21 mouse cellular contexts compared by ENCODE assay signal in genomic region chr4:46442501-46442900, GRCm38 (mm10). TPM values are rescaled to one million over a fixed set of nuclear protein-coding genes. Genes with fewer than 3 reads are reported as not detected.
A peak's percentile ranks its signal among the peaks of the same experiment; 100 is the strongest.
DNase-seq lines count a peak whose midpoint lies in the region; ATAC-seq lines count a peak whose summit lies in the region.
"Had no signal": no experiment of that assay in that cellular context is flagged by ENCODE, and none has a peak within 500 bp of the region (broad histone marks: within the 10 kb centered on the region; RNA-seq: fewer than 3 reads in every experiment).

No protein-coding gene starts in this region.

- H3K27me3 ChIP-seq in hindbrain, embryonic 10.5 days (ENCODE audit: insufficient read depth, poor library complexity, severe bottlenecking) = no peaks in the 10 kb centered on the region
- H3K27me3 ChIP-seq: embryonic facial prominence, embryonic 15.5 days; forebrain, embryonic 12.5 days; heart, embryonic 13.5 days; Patski had no signal

- no peak overlapping the region for H3K27ac ChIP-seq in hindbrain, embryonic 10.5 days
- H3K27ac ChIP-seq: embryonic facial prominence, embryonic 15.5 days; forebrain, embryonic 12.5 days; heart, embryonic 13.5 days; limb, embryonic 10.5 days had no signal

- no peak overlapping the region for H3K4me3 ChIP-seq in hindbrain, embryonic 10.5 days
- H3K4me3 ChIP-seq: embryonic facial prominence, embryonic 15.5 days; forebrain, embryonic 12.5 days; heart, embryonic 13.5 days; limb, embryonic 10.5 days had no signal

- peak; percentile 30; the same call in 1 of the 2 replicates for ATAC-seq in erythroid progenitor cell, adult 5-6 weeks (replicated peaks; ENCODE audit: low FRiP score, poor library complexity, severe bottlenecking)
- ATAC-seq in monocyte, adult 5-6 weeks (replicated peaks; ENCODE audit: insufficient number of reproducible peaks, low FRiP score, low TSS enrichment, poor library complexity, severe bottlenecking) = peak; percentile 92
- ATAC-seq: Patski had no signal

- H3K4me1 ChIP-seq in hindbrain, embryonic 10.5 days (replicated peaks) = peaks cover 6% of the 10 kb centered on the region
- H3K4me1 ChIP-seq: embryonic facial prominence, embryonic 15.5 days; forebrain, embryonic 12.5 days; heart, embryonic 13.5 days; limb, embryonic 10.5 days had no signal

- H3K36me3 ChIP-seq in hindbrain, embryonic 10.5 days = no peaks in the 10 kb centered on the region
- H3K36me3 ChIP-seq: embryonic facial prominence, embryonic 15.5 days; forebrain, embryonic 12.5 days; heart, embryonic 13.5 days; limb, embryonic 10.5 days had no signal

- intact Hi-C loops in left cerebral cortex, postnatal 4 days (cut with DNase I) = no loop called here

- 83% methylated on average over 4 of the region's 4 CpGs for WGBS in hindbrain, embryonic 10.5 days

- peak; percentile 75 for DNase-seq in 416B (ENCODE audit: low read depth)
- DNase-seq in CD4-positive, CD25-positive, alpha-beta regulatory T cell, adult 2 months (ENCODE audit: low read depth, low spot score) = peak; percentile 56
- DNase-seq in hindbrain, embryonic 10.5 days (ENCODE audit: low spot score) = no peak
- no peak for DNase-seq in gastrocnemius, postnatal 10 days
- no peak for DNase-seq in left cerebral cortex, postnatal 4 days
- DNase-seq in cerebellum, adult 18-20 months = no peak
- DNase-seq: cerebellum, adult 9-11 months; embryo, embryonic 11 days; gastrocnemius, postnatal 36 days; heart, postnatal 36 days; lung, postnatal 14 days; retina, postnatal 1 day had no signal

- H3K9me3 ChIP-seq in hindbrain, embryonic 10.5 days = no peaks in the 10 kb centered on the region
- H3K9me3 ChIP-seq: embryonic facial prominence, embryonic 15.5 days; forebrain, embryonic 12.5 days; heart, embryonic 13.5 days; limb, embryonic 10.5 days had no signal

RNA-seq across cellular contexts. Expression of gene Anp32b, which starts 8.2 kb away (rescaled TPM):
- 1,527 and 1,581 TPM in 2 replicates for total RNA-seq in erythroid progenitor cell, adult 5-6 weeks (2015; ENCODE audit: low replicate concordance)
- total RNA-seq in erythroid progenitor cell, adult 5-6 weeks (2017; ENCODE audit: low replicate concordance) = 312 and 462 TPM in 2 replicates
- 36.8 to 64.0 TPM (median 47.0 TPM) in 3 replicates for total RNA-seq in monocyte, adult 5-6 weeks (2017)
- polyA plus RNA-seq in hindbrain, embryonic 10.5 days (2016; fragmentation: Nextera tagmentation; extraction: Ambion mirVana) = 250 and 377 TPM in 2 replicates
- total RNA-seq in gastrocnemius, postnatal 10 days (2021) = 100 to 1,000 TPM in 1 of 2 experiments, 10 to 100 TPM in 1; 98.5 to 102 TPM
- 10 to 100 TPM; 61.5 to 62.2 TPM for total RNA-seq in left cerebral cortex, postnatal 4 days (2021)

RNA-seq across cellular contexts. Expression of gene Hemgn, which starts 29.2 kb away (rescaled TPM):
- 1,402 and 1,484 TPM in 2 replicates for total RNA-seq in erythroid progenitor cell, adult 5-6 weeks (2015; ENCODE audit: low replicate concordance)
- 1,540 and 1,607 TPM in 2 replicates for total RNA-seq in erythroid progenitor cell, adult 5-6 weeks (2017; ENCODE audit: low replicate concordance)
- 0.95 to 1.4 TPM (median 0.96 TPM) in 3 replicates for total RNA-seq in monocyte, adult 5-6 weeks (2017)
- polyA plus RNA-seq in hindbrain, embryonic 10.5 days (2016; fragmentation: Nextera tagmentation; extraction: Ambion mirVana) = 13.2 and 14.3 TPM in 2 replicates
- 1 to 10 TPM in 1 of 2 experiments, not detected in 1; 1.7 TPM for total RNA-seq in gastrocnemius, postnatal 10 days (2021)
- total RNA-seq in left cerebral cortex, postnatal 4 days (2021) = not detected
- total RNA-seq: gastrocnemius, postnatal 36 days; left cerebral cortex, adult 18-20 months had no signal
- polyA plus RNA-seq: Patski; small intestine, adult 2 months had no signal

RNA-seq across cellular contexts. Expression of gene Nans, which starts 46.5 kb away (rescaled TPM):
- total RNA-seq in erythroid progenitor cell, adult 5-6 weeks (2015; ENCODE audit: low replicate concordance) = 25.6 and 32.4 TPM in 2 replicates
- total RNA-seq in erythroid progenitor cell, adult 5-6 weeks (2017; ENCODE audit: low replicate concordance) = 22.1 and 29.0 TPM in 2 replicates
- total RNA-seq in monocyte, adult 5-6 weeks (2017) = 38.6 to 51.6 TPM (median 42.3 TPM) in 3 replicates
- 79.1 and 80.5 TPM in 2 replicates for polyA plus RNA-seq in hindbrain, embryonic 10.5 days (2016; fragmentation: Nextera tagmentation; extraction: Ambion mirVana)
- total RNA-seq in gastrocnemius, postnatal 10 days (2021) = 10 to 100 TPM; 34.7 to 38.0 TPM
- 10 to 100 TPM; 54.8 to 63.2 TPM for total RNA-seq in left cerebral cortex, postnatal 4 days (2021)

RNA-seq across cellular contexts. Expression of gene Trmo, which starts 53.3 kb away (rescaled TPM):
- 89.0 and 90.1 TPM in 2 replicates for total RNA-seq in erythroid progenitor cell, adult 5-6 weeks (2015; ENCODE audit: low replicate concordance)
- 49.6 and 97.9 TPM in 2 replicates for total RNA-seq in erythroid progenitor cell, adult 5-6 weeks (2017; ENCODE audit: low replicate concordance)
- 8.4 to 14.5 TPM (median 11.4 TPM) in 3 replicates for total RNA-seq in monocyte, adult 5-6 weeks (2017)
- polyA plus RNA-seq in hindbrain, embryonic 10.5 days (2016; fragmentation: Nextera tagmentation; extraction: Ambion mirVana) = 10.4 and 11.9 TPM in 2 replicates
- 1 to 10 TPM; 3.5 to 4.0 TPM for total RNA-seq in gastrocnemius, postnatal 10 days (2021)
- 1 to 10 TPM; 3.4 to 6.3 TPM for total RNA-seq in left cerebral cortex, postnatal 4 days (2021)

Comparison
In these comparisons a context has a peak if more than half of its experiments do, and no peak if none do; other contexts are left out.
1. DNase-seq: peak in 416B (single experiment) and CD4-positive, CD25-positive, alpha-beta regulatory T cell, adult 2 months (single experiment); none in hindbrain, embryonic 10.5 days (single experiment), gastrocnemius, postnatal 10 days (single experiment), left cerebral cortex, postnatal 4 days (single experiment) and cerebellum, adult 18-20 months (0 of 2).
2. RNA of gene Hemgn, which starts 29.2 kb away (total RNA-seq): 1,402 to 1,607 TPM in erythroid progenitor cell, adult 5-6 weeks; 1.7 TPM in gastrocnemius, postnatal 10 days, 0.95 to 1.4 TPM in monocyte, adult 5-6 weeks and not detected in left cerebral cortex, postnatal 4 days; every median in the first group is over 100 times any median in the second.